In the genomic region with DNA sequence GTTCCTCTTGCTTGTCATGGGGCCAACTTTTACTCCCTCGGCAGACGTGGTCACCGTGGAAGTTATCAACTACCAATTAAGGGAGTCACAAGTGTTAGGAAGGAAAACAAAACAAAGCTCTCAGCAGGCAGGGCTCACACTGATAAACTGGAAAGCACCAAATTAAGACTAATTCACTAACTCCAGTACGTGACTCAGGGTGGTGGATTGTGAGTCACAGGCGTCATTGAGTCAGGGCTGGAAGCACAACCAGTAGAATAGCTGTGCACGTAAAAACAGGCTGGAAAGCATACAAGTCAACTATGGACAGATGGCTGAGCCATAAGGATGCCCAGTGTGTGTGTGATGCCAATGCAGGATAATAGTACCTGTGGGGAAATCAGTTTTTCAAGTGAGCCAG, we compare ENCODE assay signal across 9 mouse cellular contexts.
DNase-seq lines count a peak whose midpoint lies in the region.
"Had no signal": no experiment of that assay in that cellular context is flagged by ENCODE, and none has a peak within 500 bp of the region (broad histone marks: within the 10 kb centered on the region; RNA-seq: fewer than 3 reads in every experiment).

No protein-coding gene starts in this region.

- peak; percentile 42 for DNase-seq in layer of hippocampus, adult 11-12 months (ENCODE audit: low spot score)
- no peak for DNase-seq in layer of hippocampus, postnatal 10 days (ENCODE audit: low spot score in 2 of 2)
- DNase-seq in adrenal gland, postnatal 25 days, result peak; percentile 12
- DNase-seq in cerebellum, adult 9-10 months, result peak; percentile 88
- DNase-seq in layer of hippocampus, adult 9-10 months (ENCODE audit: low spot score), result peak; percentile 13
- DNase-seq in spleen, adult 12 weeks (ENCODE audit: low spot score), result no peak
- DNase-seq in urinary bladder, postnatal 25 days (ENCODE audit: low spot score), result no peak
- no peak for DNase-seq in kidney, adult 11 months
- DNase-seq: liver, postnatal 0 days had no signal

Comparison
In these comparisons a context has a peak if more than half of its experiments do, and no peak if none do; other contexts are left out.
1. DNase-seq: peak in layer of hippocampus, adult 11-12 months (single experiment), adrenal gland, postnatal 25 days (single experiment), cerebellum, adult 9-10 months (single experiment) and layer of hippocampus, adult 9-10 months (single experiment); none in layer of hippocampus, postnatal 10 days (0 of 2), spleen, adult 12 weeks (single experiment), urinary bladder, postnatal 25 days (single experiment) and kidney, adult 11 months (single experiment).